Comparison of ENCODE assay signal across 8 mouse cellular contexts in genomic region chr6:8777411-8778295, GRCm38 (mm10). TPM values are rescaled to one million over a fixed set of nuclear protein-coding genes. Genes with fewer than 3 reads are reported as not detected.
A peak's percentile ranks its signal among the peaks of the same experiment; 100 is the strongest.
DNase-seq lines count a peak whose midpoint lies in the region; TF ChIP-seq lines count a peak whose summit lies in the region.

No protein-coding gene starts in this region.

- under 1% methylated on average over 67 of the region's 69 CpGs for WGBS in embryonic facial prominence, embryonic 10.5 days
- WGBS in kidney, adult 2 months = under 1% methylated on average over 63 of the region's 69 CpGs
- under 1% methylated on average over 66 of the region's 69 CpGs for WGBS in limb, embryonic 10.5 days
- 1% methylated on average over 58 of the region's 69 CpGs for WGBS in midbrain, embryonic 10.5 days

- H3K27me3 ChIP-seq in embryonic facial prominence, embryonic 10.5 days (replicated peaks; ENCODE audit: low read depth, poor library complexity, severe bottlenecking) = peaks cover 45% of the 10 kb centered on the region
- no peaks in the 10 kb centered on the region for H3K27me3 ChIP-seq in kidney, adult 2 months (replicated peaks; ENCODE audit: control insufficient read depth, insufficient read depth, low read length)
- H3K27me3 ChIP-seq in limb, embryonic 10.5 days (ENCODE audit: low read depth, poor library complexity, severe bottlenecking) = peaks cover 44% of the 10 kb centered on the region
- H3K27me3 ChIP-seq in midbrain, embryonic 10.5 days (ENCODE audit: low read depth, poor library complexity, severe bottlenecking) = peaks cover 35% of the 10 kb centered on the region
- no peaks in the 10 kb centered on the region for H3K27me3 ChIP-seq in splenic B cell, adult 2 months (ENCODE audit: control insufficient read depth, insufficient read depth, low read length, poor library complexity, severe bottlenecking)

- TF ChIP-seq CTCF in kidney, adult 2 months (conservative IDR thresholded peaks at IDR 0.05; ENCODE audit: insufficient read depth, insufficient read length, low read depth, low read length) = no peak

- no peaks in the 10 kb centered on the region for H3K9me3 ChIP-seq in embryonic facial prominence, embryonic 10.5 days
- no peaks in the 10 kb centered on the region for H3K9me3 ChIP-seq in limb, embryonic 10.5 days (replicated peaks)
- H3K9me3 ChIP-seq in midbrain, embryonic 10.5 days (replicated peaks) = no peaks in the 10 kb centered on the region

- TF ChIP-seq POLR2A in kidney, adult 2 months (IDR thresholded peaks at IDR 0.05; ENCODE audit: low read depth, low read length) = no peak

- H3K4me1 ChIP-seq in embryonic facial prominence, embryonic 10.5 days = peaks cover 8% of the 10 kb centered on the region; the same call in 1 of the 2 replicates
- no peaks in the 10 kb centered on the region for H3K4me1 ChIP-seq in kidney, adult 2 months (ENCODE audit: control insufficient read depth, insufficient read depth, low read length)
- peaks cover 11% of the 10 kb centered on the region for H3K4me1 ChIP-seq in limb, embryonic 10.5 days
- peaks cover 14% of the 10 kb centered on the region for H3K4me1 ChIP-seq in midbrain, embryonic 10.5 days

- H3K4me3 ChIP-seq in embryonic facial prominence, embryonic 10.5 days = peak overlapping the region; percentile 85
- H3K4me3 ChIP-seq in kidney, adult 2 months (ENCODE audit: insufficient read depth, low read depth, low read length) = peak overlapping the region; percentile 55
- peak overlapping the region; percentile 85 for H3K4me3 ChIP-seq in limb, embryonic 10.5 days
- H3K4me3 ChIP-seq in midbrain, embryonic 10.5 days = peak overlapping the region; percentile 92

- no peaks in the 10 kb centered on the region for H3K36me3 ChIP-seq in embryonic facial prominence, embryonic 10.5 days (replicated peaks)
- no peaks in the 10 kb centered on the region for H3K36me3 ChIP-seq in kidney, adult 2 months (ENCODE audit: control insufficient read depth, insufficient read depth, low read length)
- no peaks in the 10 kb centered on the region for H3K36me3 ChIP-seq in limb, embryonic 10.5 days
- no peaks in the 10 kb centered on the region for H3K36me3 ChIP-seq in midbrain, embryonic 10.5 days
- no peaks in the 10 kb centered on the region for H3K36me3 ChIP-seq in splenic B cell, adult 2 months (ENCODE audit: control insufficient read depth, insufficient read depth, low read length, poor library complexity, severe bottlenecking)

- peak; percentile 33 to 50 for DNase-seq in urinary bladder, adult 18-20 months (ENCODE audit: low spot score in 2 of 2)
- DNase-seq in urinary bladder, postnatal 10 days (ENCODE audit: low spot score) = no peak
- peak; percentile 79 for DNase-seq in embryonic facial prominence, embryonic 10.5 days (ENCODE audit: low spot score)
- DNase-seq in heart, adult 8-10 months (ENCODE audit: low spot score) = peak; percentile 43
- peak; percentile 70 for DNase-seq in kidney, adult 2 months
- peak; percentile 74 for DNase-seq in limb, embryonic 10.5 days (ENCODE audit: low spot score)
- peak; percentile 70 for DNase-seq in midbrain, embryonic 10.5 days (ENCODE audit: low spot score)
- DNase-seq in splenic B cell, adult 2 months (ENCODE audit: low read depth, low spot score) = peak; percentile 3

- H3K27ac ChIP-seq in embryonic facial prominence, embryonic 10.5 days (replicated peaks) = peak overlapping the region; percentile 85
- peak overlapping the region; percentile 11; the same call in 1 of the 2 replicates for H3K27ac ChIP-seq in kidney, adult 2 months (ENCODE audit: insufficient read depth, low read depth, low read length)
- peak overlapping the region; percentile 86 for H3K27ac ChIP-seq in limb, embryonic 10.5 days
- H3K27ac ChIP-seq in midbrain, embryonic 10.5 days (replicated peaks) = peak overlapping the region; percentile 89

RNA-seq across cellular contexts. Expression of gene Ica1, which starts 0.6 kb away (rescaled TPM):
- polyA plus RNA-seq in embryonic facial prominence, embryonic 10.5 days (2016; fragmentation: Nextera tagmentation; extraction: Ambion mirVana) = 16.0 and 16.7 TPM in 2 replicates
- total RNA-seq in heart, adult 8-10 months (2022) = 10 to 100 TPM in 3 of 4 experiments, 1 to 10 TPM in 1; 8.5 to 11.6 (median 10.6) TPM
- polyA plus RNA-seq in kidney, adult 2 months (2012; rRNA removed) = 3.3 and 6.1 TPM in 2 replicates
- polyA plus RNA-seq in limb, embryonic 10.5 days (2016; fragmentation: Nextera tagmentation; extraction: Ambion mirVana) = 11.9 and 17.1 TPM in 2 replicates
- 12.5 and 14.4 TPM in 2 replicates for polyA plus RNA-seq in midbrain, embryonic 10.5 days (2016; fragmentation: Nextera tagmentation; extraction: Ambion mirVana)

Comparison
In these comparisons a context has a peak if more than half of its experiments do, and no peak if none do; other contexts are left out.
1. H3K27ac ChIP-seq: peak in every context shown above with its lines; median percentile 89 in midbrain, embryonic 10.5 days; 86 in limb, embryonic 10.5 days; 85 in embryonic facial prominence, embryonic 10.5 days; 11 in kidney, adult 2 months.